Mouse (Mus musculus): ENCODE data around the gene Prss16.

The Prss16 gene

GRCm38 (mm10) chr13:22006334-22007120 is 3.0 kb downstream of the Prss16 start:
- DNase-seq = no peak

DNA sequence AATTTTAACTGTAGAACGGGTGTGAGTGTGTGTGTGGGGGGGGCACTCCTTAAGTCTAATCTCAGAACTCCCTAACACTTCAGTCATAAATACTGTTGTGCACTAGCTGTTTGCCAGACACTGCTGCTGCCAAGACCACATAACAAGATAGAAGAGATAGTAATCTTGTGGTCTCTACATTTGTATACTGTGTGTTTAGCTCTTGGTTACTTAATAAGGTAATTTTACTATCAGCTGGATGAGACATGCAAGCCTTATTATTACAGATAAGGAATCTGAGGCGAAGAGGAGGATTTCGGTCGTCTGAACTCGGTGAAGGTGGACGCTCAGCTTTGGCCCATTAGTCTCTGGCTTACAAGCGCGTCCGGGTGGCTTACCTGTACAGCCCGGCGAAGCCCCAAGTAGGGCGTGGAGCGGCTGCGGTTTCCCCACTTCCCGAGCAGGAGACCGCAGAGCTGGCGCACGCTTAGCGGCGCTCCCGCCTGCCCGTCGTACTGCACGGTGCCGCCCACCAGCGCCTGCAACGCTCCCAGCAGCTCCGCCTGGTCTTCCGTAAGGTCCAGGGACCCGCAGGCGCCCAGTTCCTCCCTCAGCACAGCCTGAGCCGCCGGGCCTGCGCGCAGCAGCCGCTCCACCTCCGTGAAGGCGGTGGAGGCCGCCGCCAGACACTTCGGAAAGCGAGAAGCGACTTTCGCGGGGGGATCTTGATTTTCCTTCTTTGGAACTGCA is 3.8 kb downstream of the Prss16 start:
- no peak for DNase-seq

DNA sequence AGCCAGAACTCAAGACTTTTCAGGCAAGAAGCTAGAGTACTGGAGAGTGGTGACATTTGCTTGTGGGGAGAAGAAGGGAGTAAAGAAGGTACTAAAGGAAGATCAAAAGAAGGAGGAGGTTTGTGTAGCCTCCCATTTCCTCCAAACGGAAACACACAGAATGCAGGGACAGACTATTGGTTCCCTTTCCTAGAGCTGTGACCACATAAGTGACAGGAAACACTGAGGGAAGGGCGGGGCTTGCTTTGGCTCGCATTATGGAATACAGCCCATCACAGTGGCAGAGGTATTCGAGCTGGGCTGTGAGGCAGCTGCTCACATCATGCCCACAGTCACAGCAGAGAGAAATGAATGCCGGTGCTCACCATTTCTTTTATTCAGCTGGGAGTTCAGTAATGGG is 7.7 kb downstream of the Prss16 start:
- no peak for DNase-seq

GRCm38 (mm10) chr13:22001346-22001745 is 8.2 kb downstream of the Prss16 start:
- no peak for DNase-seq

DNA sequence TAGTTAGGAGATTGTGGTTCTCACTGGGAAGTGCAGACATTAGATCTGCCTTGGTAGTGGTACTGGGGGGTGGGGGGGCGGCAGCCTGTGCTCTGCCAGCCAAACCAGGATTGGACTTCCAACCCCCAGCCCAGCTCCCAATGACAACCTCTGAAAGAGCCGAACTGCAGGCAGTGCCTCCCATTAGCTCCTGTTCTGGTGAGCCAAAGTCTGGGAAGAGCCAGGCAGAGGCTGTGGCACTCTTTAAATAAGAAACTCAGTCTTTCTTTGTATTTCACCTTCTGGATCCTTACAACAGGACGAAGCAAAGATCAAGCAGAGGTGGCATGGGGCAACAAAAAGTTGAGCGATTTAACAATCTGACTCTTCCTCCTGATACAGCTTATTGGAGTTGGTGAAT is 10.4 kb downstream of the Prss16 start:
- no peak for DNase-seq

- no peak for DNase-seq
Measured at GRCm38 (mm10) chr13:21998412-21998811, 11.1 kb downstream of the Prss16 start.

- no peak for DNase-seq
Measured at GRCm38 (mm10) chr13:21997821-21998220, 11.7 kb downstream of the Prss16 start.

- DNase-seq = no peak
Measured at GRCm38 (mm10) chr13:21997201-21997820, 12.2 kb downstream of the Prss16 start.

GRCm38 (mm10) chr13:21996840-21997185 is 12.7 kb downstream of the Prss16 start:
- no peak for DNase-seq

GRCm38 (mm10) chr13:21996101-21996839 is 13.3 kb downstream of the Prss16 start:
- DNase-seq = no peak

- DNase-seq = peak in 1 of 2 experiments; percentile 26
Measured at GRCm38 (mm10) chr13:21995331-21995914, 14.1 kb downstream of the Prss16 start.

DNA sequence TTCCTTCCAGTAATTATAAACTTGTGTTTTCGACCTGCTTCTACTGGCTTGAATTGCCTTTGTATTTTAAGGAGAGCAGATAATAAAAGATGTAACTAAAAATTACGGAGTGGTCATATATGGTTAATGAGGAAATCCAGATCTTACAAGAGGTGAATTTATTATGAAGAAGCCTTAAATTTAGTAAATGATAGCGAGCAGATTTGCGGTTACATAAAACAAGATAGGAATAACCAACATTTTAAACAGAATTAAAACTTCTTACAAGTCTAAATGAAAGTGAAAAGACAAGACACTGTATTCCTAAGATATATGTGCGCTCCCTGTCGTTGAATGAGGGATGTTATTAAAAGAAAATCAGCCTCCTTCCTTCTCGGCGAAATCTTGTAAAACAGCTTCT is 14.6 kb downstream of the Prss16 start:
- no peak for DNase-seq

DNA sequence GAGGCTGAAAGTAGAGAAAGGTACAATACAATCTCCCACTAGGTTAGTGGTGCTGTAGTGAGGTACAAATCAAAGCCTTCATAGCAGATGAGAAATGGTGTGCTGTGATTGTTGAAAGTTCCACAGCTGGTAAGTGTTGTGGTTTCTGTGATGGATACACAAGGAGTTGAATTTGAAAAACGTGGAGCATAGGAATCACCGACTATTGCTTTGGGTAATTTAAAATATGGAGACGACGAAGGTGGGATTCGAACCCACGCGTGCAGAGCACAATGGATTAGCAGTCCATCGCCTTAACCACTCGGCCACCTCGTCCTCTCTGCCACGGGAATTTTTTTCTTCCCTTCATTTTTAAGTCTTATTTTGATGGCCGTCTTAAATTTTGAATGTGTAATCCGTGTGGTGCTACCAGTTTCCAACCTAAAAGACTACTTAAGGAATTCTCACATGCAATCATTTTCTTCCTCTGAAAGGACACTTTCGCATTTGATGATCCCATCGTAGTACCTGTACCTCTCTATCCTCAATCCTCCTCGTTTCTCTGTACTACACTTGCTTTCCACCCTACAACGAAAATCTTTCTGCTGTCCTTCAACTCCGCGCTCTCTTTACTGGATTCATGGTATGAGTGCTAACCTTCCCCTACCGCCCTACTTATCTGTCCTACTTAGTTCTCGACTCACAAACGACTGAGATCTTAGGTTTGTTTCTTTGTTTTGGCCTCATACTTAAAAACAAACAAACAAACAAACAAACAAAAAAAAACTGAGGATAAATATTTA is 15.4 kb downstream of the Prss16 start:
- DNase-seq = peak; percentile 29 to 44

DNA sequence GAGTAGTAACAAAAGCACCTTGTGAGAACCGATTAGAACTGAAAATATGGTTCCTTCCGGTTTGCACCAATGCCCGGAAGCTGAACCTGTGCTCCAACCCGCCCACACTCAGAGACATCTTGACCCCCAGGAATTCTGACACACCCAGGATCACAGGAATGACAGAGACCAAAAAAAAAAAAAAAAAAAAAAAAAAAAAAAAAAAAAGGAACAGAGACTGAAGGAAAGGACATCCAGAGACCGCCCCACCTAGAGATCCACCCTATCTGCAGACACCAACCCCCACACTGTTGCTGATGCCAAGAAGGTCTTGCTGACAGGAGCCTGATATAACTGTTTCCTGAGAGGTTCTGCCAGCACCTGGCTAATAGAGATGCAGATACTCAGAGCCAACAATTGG is 17.0 kb downstream of the Prss16 start:
- no peak for DNase-seq

DNA sequence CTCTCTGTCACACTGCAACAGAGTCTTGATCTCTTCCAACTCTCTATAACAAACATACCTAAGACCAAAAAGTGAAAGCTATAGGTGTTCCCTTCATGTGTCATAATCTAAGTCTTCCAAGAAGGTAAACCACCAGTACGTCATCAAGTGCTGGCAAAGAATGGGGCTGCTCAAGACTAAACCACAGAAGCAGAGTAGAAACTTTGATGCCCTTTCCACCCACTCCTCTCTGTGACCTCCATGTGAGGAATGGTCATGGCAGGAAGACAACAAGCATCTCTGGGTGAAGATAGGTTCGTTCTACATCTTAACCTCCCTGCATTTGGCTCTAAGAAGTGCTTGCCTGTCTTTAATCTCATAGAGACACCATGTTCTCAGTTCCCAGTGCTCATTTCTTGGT is 25.1 kb downstream of the Prss16 start:
- DNase-seq = no peak

DNA sequence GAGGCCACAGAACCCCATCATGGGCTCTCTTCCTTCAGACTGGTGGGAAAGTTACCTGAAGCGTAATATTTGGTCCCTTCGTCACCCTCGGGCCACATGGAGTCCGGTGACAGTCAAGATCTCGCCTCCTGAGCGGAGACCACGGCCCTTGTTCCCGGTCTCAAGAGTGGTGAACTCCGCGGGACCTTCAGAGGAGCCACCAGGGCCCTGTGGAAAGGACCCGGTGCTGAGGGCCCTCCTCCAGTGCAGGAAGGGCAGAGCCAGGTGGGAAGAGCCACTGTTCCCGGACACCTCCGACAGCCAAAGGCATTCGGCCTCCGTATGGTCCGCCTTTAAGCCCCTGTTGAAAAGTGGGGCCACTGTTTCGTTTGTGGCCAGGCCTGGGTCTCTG is 27.7 kb downstream of the Prss16 start:
- DNase-seq = no peak

- DNase-seq = peak; percentile 49 to 51
Measured at GRCm38 (mm10) chr13:21980981-21981802, 28.4 kb downstream of the Prss16 start, which contains the start of gene Pom121l2. Gene Pom121l2 (plus strand): TSS chr13:21981194.

- DNase-seq = peak; percentile 68 to 85
Measured at GRCm38 (mm10) chr13:21974726-21975473, 34.6 kb downstream of the Prss16 start.

DNA sequence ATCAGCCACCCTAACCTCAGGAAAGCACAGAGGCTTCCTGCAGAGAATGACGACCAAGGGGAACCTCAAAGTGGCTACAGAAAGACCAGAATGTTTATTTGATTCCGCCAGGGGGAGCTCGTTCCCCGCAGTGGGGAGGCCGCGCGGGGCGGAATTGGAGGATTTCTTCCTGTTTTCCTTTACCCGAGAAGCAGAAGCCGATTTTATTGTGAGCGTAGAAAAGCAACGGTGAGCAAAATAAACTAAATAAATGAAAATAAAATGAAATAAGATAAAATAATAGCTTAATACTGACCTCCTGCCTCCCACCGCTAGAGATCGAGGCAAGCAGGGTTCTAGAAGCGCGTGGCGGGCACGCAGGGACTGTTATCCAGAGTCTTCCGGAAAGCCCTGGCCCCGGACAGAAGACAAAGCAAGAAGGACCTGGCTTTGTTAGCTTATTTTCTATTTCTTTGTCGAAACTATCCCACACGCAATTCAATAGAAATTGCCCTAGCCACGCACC is 35.3 kb downstream of the Prss16 start:
- peak; percentile 92 to 95 for DNase-seq

- DNase-seq = peak in 1 of 2 experiments; percentile 33
Measured at GRCm38 (mm10) chr13:21971641-21972040, 37.9 kb downstream of the Prss16 start.

Measured in cerebellum, postnatal 36 days (tissue).